ENCODE assay signal across 26 mouse cellular contexts in the genomic region with DNA sequence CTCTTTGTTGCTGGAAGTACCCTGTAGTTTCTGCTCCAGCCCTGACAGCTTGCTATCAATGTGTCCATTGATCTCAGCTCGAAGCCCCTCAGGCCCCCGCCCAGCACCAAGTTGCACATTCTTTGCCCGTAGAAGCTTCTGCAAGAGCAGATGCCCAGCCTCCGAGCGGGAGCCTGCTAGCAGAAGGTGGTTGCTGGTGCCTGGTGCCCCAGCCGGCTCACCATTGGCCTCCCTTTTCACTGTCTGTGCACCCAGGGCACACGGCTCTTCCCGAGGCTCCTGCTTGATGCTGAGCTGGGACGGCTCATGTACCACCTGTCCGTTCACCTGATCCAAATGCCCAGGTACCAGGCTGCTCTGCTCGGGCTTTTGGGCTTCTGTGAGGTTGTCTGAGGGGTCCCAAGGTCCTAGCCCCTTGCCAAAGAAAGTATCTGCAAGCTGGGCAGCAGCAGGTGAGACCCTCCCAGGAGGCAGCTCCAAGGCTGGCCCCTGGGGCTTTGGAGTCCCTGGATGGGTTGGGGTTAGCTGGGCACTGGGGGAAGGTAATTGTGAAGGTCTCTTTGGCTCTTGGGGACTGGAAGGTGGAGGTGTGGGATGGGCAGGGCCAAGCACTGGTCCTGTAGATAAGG. TPM values are rescaled to one million over a fixed set of nuclear protein-coding genes. Genes with fewer than 3 reads are reported as not detected.
A peak's percentile ranks its signal among the peaks of the same experiment; 100 is the strongest.
DNase-seq lines count a peak whose midpoint lies in the region; ATAC-seq and TF ChIP-seq lines count a peak whose summit lies in the region.
"Had no signal": no experiment of that assay in that cellular context is flagged by ENCODE, and none has a peak within 500 bp of the region (broad histone marks: within the 10 kb centered on the region; RNA-seq: fewer than 3 reads in every experiment).

No protein-coding gene starts in this region.

- no peak overlapping the region for H3K4me2 ChIP-seq in liver, embryonic 13.5 days
- H3K4me2 ChIP-seq in midbrain, embryonic 13.5 days (replicated peaks): no peak overlapping the region
- H3K4me2 ChIP-seq in midbrain, embryonic 11.5 days: no peak overlapping the region
- H3K4me2 ChIP-seq: embryonic facial prominence, embryonic 12.5 days; forebrain, embryonic 13.5 days; forebrain, embryonic 15.5 days had no signal

- no peaks in the 10 kb centered on the region for H3K27me3 ChIP-seq in liver, embryonic 13.5 days
- no peaks in the 10 kb centered on the region for H3K27me3 ChIP-seq in midbrain, embryonic 13.5 days
- no peaks in the 10 kb centered on the region for H3K27me3 ChIP-seq in midbrain, embryonic 11.5 days (ENCODE audit: control insufficient read depth, insufficient read depth, low read length)
- H3K27me3 ChIP-seq in embryonic facial prominence, embryonic 10.5 days (replicated peaks; ENCODE audit: low read depth, poor library complexity, severe bottlenecking): no peaks in the 10 kb centered on the region
- H3K27me3 ChIP-seq: embryonic facial prominence, embryonic 12.5 days; forebrain, embryonic 13.5 days; forebrain, embryonic 15.5 days had no signal

- TF ChIP-seq CTCF in layer of hippocampus, adult 2 months (conservative IDR thresholded peaks at IDR 0.05): no peak

- DNase-seq in layer of hippocampus, adult 2 months (ENCODE audit: low spot score in 2 of 2): no peak
- no peak for DNase-seq in layer of hippocampus, postnatal 36 days
- DNase-seq in liver, embryonic 13.5 days: no peak
- DNase-seq in liver: no peak
- no peak for DNase-seq in midbrain, embryonic 11.5 days (ENCODE audit: low spot score, missing footprints)
- DNase-seq in mesoderm, embryonic 11.5 days (ENCODE audit: low read depth, low spot score): peak; percentile 9
- no peak for DNase-seq in embryonic facial prominence, embryonic 10.5 days (ENCODE audit: low spot score)
- DNase-seq: adrenal gland, adult 2 months; adrenal gland, postnatal 10 days; adrenal gland, postnatal 25 days; cerebellum, adult 11 months; cerebellum, adult 18-20 months; cerebellum, adult 8-10 months; cerebellum, postnatal 14 days; cerebellum, postnatal 36 days; embryo, embryonic 11 days had no signal

- ATAC-seq in liver, embryonic 13.5 days (ENCODE audit: low read depth): no peak
- 0 out of 2 replicates have a peak, but pooled peaks have one; percentile 20 for ATAC-seq in midbrain, embryonic 13.5 days
- no peak for ATAC-seq in midbrain, embryonic 11.5 days (ENCODE audit: low FRiP score)
- ATAC-seq: forebrain, embryonic 13.5 days; forebrain, embryonic 15.5 days had no signal

- WGBS in liver, embryonic 13.5 days (ENCODE audit: insufficient replicate concordance): 87% methylated on average over 11 of the region's 11 CpGs
- 95% methylated on average over 11 of the region's 11 CpGs for WGBS in midbrain, embryonic 13.5 days
- WGBS in midbrain, embryonic 11.5 days: 89% methylated on average over 11 of the region's 11 CpGs
- 84% methylated on average over 11 of the region's 11 CpGs for WGBS in embryonic facial prominence, embryonic 10.5 days

- H3K36me3 ChIP-seq in liver, embryonic 13.5 days: peaks cover 100% of the 10 kb centered on the region
- peaks cover 100% of the 10 kb centered on the region for H3K36me3 ChIP-seq in midbrain, embryonic 13.5 days
- H3K36me3 ChIP-seq in midbrain, embryonic 11.5 days (ENCODE audit: control insufficient read depth, insufficient read depth, low read length): peaks cover 78% of the 10 kb centered on the region
- peaks cover 100% of the 10 kb centered on the region for H3K36me3 ChIP-seq in embryonic facial prominence, embryonic 10.5 days (replicated peaks)

- H3K9ac ChIP-seq in liver, embryonic 13.5 days: no peak overlapping the region
- H3K9ac ChIP-seq in midbrain, embryonic 13.5 days (replicated peaks): no peak overlapping the region
- H3K9ac ChIP-seq in midbrain, embryonic 11.5 days (ENCODE audit: low read length): no peak overlapping the region
- H3K9ac ChIP-seq: embryonic facial prominence, embryonic 12.5 days; forebrain, embryonic 13.5 days; forebrain, embryonic 15.5 days had no signal

- H3K4me1 ChIP-seq in liver, embryonic 13.5 days (replicated peaks): peaks cover 25% of the 10 kb centered on the region
- H3K4me1 ChIP-seq in midbrain, embryonic 13.5 days (replicated peaks): no peaks in the 10 kb centered on the region
- no peaks in the 10 kb centered on the region for H3K4me1 ChIP-seq in midbrain, embryonic 11.5 days (ENCODE audit: control insufficient read depth, insufficient read depth, low read length)
- H3K4me1 ChIP-seq in embryonic facial prominence, embryonic 10.5 days: no peaks in the 10 kb centered on the region
- H3K4me1 ChIP-seq: embryonic facial prominence, embryonic 12.5 days; forebrain, embryonic 13.5 days; forebrain, embryonic 15.5 days had no signal

- peak overlapping the region; percentile 24; the same call in 1 of the 2 replicates for H3K27ac ChIP-seq in layer of hippocampus, adult 2 months
- H3K27ac ChIP-seq in liver, embryonic 13.5 days: 0 out of 2 replicates have a peak overlapping the region, but pooled peaks have one; percentile 6
- no peak overlapping the region for H3K27ac ChIP-seq in midbrain, embryonic 13.5 days
- no peak overlapping the region for H3K27ac ChIP-seq in midbrain, embryonic 11.5 days (ENCODE audit: low read depth, low read length)
- H3K27ac ChIP-seq in embryonic facial prominence, embryonic 10.5 days (replicated peaks): no peak overlapping the region
- H3K27ac ChIP-seq: embryonic facial prominence, embryonic 12.5 days; forebrain, embryonic 13.5 days; forebrain, embryonic 15.5 days had no signal

- H3K9me3 ChIP-seq in liver, embryonic 13.5 days (replicated peaks): no peaks in the 10 kb centered on the region
- H3K9me3 ChIP-seq in midbrain, embryonic 13.5 days: no peaks in the 10 kb centered on the region
- no peaks in the 10 kb centered on the region for H3K9me3 ChIP-seq in midbrain, embryonic 11.5 days (ENCODE audit: control insufficient read depth, low read length)
- no peaks in the 10 kb centered on the region for H3K9me3 ChIP-seq in embryonic facial prominence, embryonic 10.5 days
- H3K9me3 ChIP-seq: embryonic facial prominence, embryonic 12.5 days; forebrain, embryonic 13.5 days; forebrain, embryonic 15.5 days had no signal

- no peak overlapping the region for H3K4me3 ChIP-seq in layer of hippocampus, adult 2 months
- H3K4me3 ChIP-seq in liver, embryonic 13.5 days (replicated peaks): no peak overlapping the region
- H3K4me3 ChIP-seq in midbrain, embryonic 13.5 days (replicated peaks): no peak overlapping the region
- no peak overlapping the region for H3K4me3 ChIP-seq in midbrain, embryonic 11.5 days (ENCODE audit: low read depth, low read length)
- H3K4me3 ChIP-seq in embryonic facial prominence, embryonic 10.5 days: no peak overlapping the region
- H3K4me3 ChIP-seq: embryonic facial prominence, embryonic 12.5 days; forebrain, embryonic 13.5 days; forebrain, embryonic 15.5 days had no signal

RNA-seq across cellular contexts. Expression of a gene that starts 12.4 kb away (rescaled TPM):
- 10 to 100 TPM; 50.3 to 51.9 TPM for total RNA-seq in layer of hippocampus, adult 2 months (2021)
- 10 to 100 TPM; 49.0 to 52.5 TPM for total RNA-seq in layer of hippocampus, postnatal 36 days (2021)
- polyA plus RNA-seq in liver, embryonic 13.5 days (2015; fragmentation: Nextera tagmentation; extraction: Ambion mirVana): 116 and 117 TPM in 2 replicates
- polyA plus RNA-seq in midbrain, embryonic 13.5 days (2015; fragmentation: Nextera tagmentation; extraction: Ambion mirVana): 83.3 and 89.9 TPM in 2 replicates
- 69.7 and 81.4 TPM in 2 replicates for polyA plus RNA-seq in midbrain, embryonic 11.5 days (2014; fragmentation: Nextera tagmentation; extraction: Ambion mirVana)
- polyA plus RNA-seq in embryonic facial prominence, embryonic 10.5 days (2016; fragmentation: Nextera tagmentation; extraction: Ambion mirVana): 83.5 and 85.3 TPM in 2 replicates

RNA-seq across cellular contexts. Expression of a gene that starts 27.3 kb away (rescaled TPM):
- 100 to 1,000 TPM in 1 of 2 experiments, 10 to 100 TPM in 1; 89.3 to 106 TPM for total RNA-seq in layer of hippocampus, adult 2 months (2021)
- 100 to 1,000 TPM in 1 of 2 experiments, 10 to 100 TPM in 1; 81.4 to 101 TPM for total RNA-seq in layer of hippocampus, postnatal 36 days (2021)
- 4.0 and 4.2 TPM in 2 replicates for polyA plus RNA-seq in liver, embryonic 13.5 days (2015; fragmentation: Nextera tagmentation; extraction: Ambion mirVana)
- 13.1 and 13.9 TPM in 2 replicates for polyA plus RNA-seq in midbrain, embryonic 13.5 days (2015; fragmentation: Nextera tagmentation; extraction: Ambion mirVana)
- polyA plus RNA-seq in midbrain, embryonic 11.5 days (2014; fragmentation: Nextera tagmentation; extraction: Ambion mirVana): 13.2 and 13.3 TPM in 2 replicates
- 12.1 and 12.7 TPM in 2 replicates for polyA plus RNA-seq in embryonic facial prominence, embryonic 10.5 days (2016; fragmentation: Nextera tagmentation; extraction: Ambion mirVana)

RNA-seq across cellular contexts. Expression of a gene that starts 34.4 kb away (rescaled TPM):
- 1,000 to 10,000 TPM; 1,636 to 1,683 TPM for total RNA-seq in layer of hippocampus, adult 2 months (2021)
- 1,000 to 10,000 TPM; 1,665 to 1,670 TPM for total RNA-seq in layer of hippocampus, postnatal 36 days (2021)
- polyA plus RNA-seq in liver, embryonic 13.5 days (2015; fragmentation: Nextera tagmentation; extraction: Ambion mirVana): not detected in 2 replicates
- 0.50 and 1.2 TPM in 2 replicates for polyA plus RNA-seq in midbrain, embryonic 13.5 days (2015; fragmentation: Nextera tagmentation; extraction: Ambion mirVana)
- 0.48 and 0.74 TPM in 2 replicates for polyA plus RNA-seq in midbrain, embryonic 11.5 days (2014; fragmentation: Nextera tagmentation; extraction: Ambion mirVana)
- not detected in 2 replicates for polyA plus RNA-seq in embryonic facial prominence, embryonic 10.5 days (2016; fragmentation: Nextera tagmentation; extraction: Ambion mirVana)
- polyA plus RNA-seq: embryonic facial prominence, embryonic 14.5 days; forebrain, embryonic 11.5 days had no signal

RNA-seq across cellular contexts. Expression of a gene that starts 50.6 kb away (rescaled TPM):
- 1 to 10 TPM; 8.5 TPM for total RNA-seq in layer of hippocampus, adult 2 months (2021)
- 1 to 10 TPM; 6.8 to 7.0 TPM for total RNA-seq in layer of hippocampus, postnatal 36 days (2021)
- polyA plus RNA-seq in liver, embryonic 13.5 days (2015; fragmentation: Nextera tagmentation; extraction: Ambion mirVana): 4.0 and 4.2 TPM in 2 replicates
- polyA plus RNA-seq in midbrain, embryonic 13.5 days (2015; fragmentation: Nextera tagmentation; extraction: Ambion mirVana): 33.0 and 33.9 TPM in 2 replicates
- polyA plus RNA-seq in midbrain, embryonic 11.5 days (2014; fragmentation: Nextera tagmentation; extraction: Ambion mirVana): 14.2 and 16.7 TPM in 2 replicates
- 29.2 and 29.5 TPM in 2 replicates for polyA plus RNA-seq in embryonic facial prominence, embryonic 10.5 days (2016; fragmentation: Nextera tagmentation; extraction: Ambion mirVana)

RNA-seq across cellular contexts. Expression of a gene that starts 54.1 kb away (rescaled TPM):
- total RNA-seq in layer of hippocampus, adult 2 months (2021): not detected
- not detected for total RNA-seq in layer of hippocampus, postnatal 36 days (2021)
- not detected in 2 replicates for polyA plus RNA-seq in liver, embryonic 13.5 days (2015; fragmentation: Nextera tagmentation; extraction: Ambion mirVana)
- 4.0 and 8.6 TPM in 2 replicates for polyA plus RNA-seq in midbrain, embryonic 13.5 days (2015; fragmentation: Nextera tagmentation; extraction: Ambion mirVana)
- polyA plus RNA-seq in midbrain, embryonic 11.5 days (2014; fragmentation: Nextera tagmentation; extraction: Ambion mirVana): 11.6 and 14.0 TPM in 2 replicates
- polyA plus RNA-seq in embryonic facial prominence, embryonic 10.5 days (2016; fragmentation: Nextera tagmentation; extraction: Ambion mirVana): 1.0 and 1.5 TPM in 2 replicates
- total RNA-seq: adrenal gland, adult 2 months; adrenal gland, postnatal 25 days; adrenal gland, postnatal 4 days; common myeloid progenitor, adult 5-6 weeks; ES-E14; MEL had no signal
- polyA plus RNA-seq: forebrain, embryonic 13.5 days had no signal

Comparison
In these comparisons a context has a peak if more than half of its experiments do, and no peak if none do; other contexts are left out.
1. H3K27ac ChIP-seq: peak in layer of hippocampus, adult 2 months (single experiment) and liver, embryonic 13.5 days (single experiment); none in midbrain, embryonic 13.5 days (single experiment), midbrain, embryonic 11.5 days (single experiment) and embryonic facial prominence, embryonic 10.5 days (single experiment).